ENCODE assay signal across 21 mouse cellular contexts in genomic region chr5:62462574-62462973, GRCm38 (mm10).
A peak's percentile ranks its signal among the peaks of the same experiment; 100 is the strongest.
DNase-seq lines count a peak whose midpoint lies in the region; ATAC-seq and TF ChIP-seq lines count a peak whose summit lies in the region.
"Had no signal": no experiment of that assay in that cellular context is flagged by ENCODE, and none has a peak within 500 bp of the region (broad histone marks: within the 10 kb centered on the region; RNA-seq: fewer than 3 reads in every experiment).

No protein-coding gene starts in this region.

- no peak for DNase-seq in liver, embryonic 11.5 days (ENCODE audit: low spot score)
- no peak for DNase-seq in liver
- DNase-seq in liver, postnatal 0 days = no peak
- no peak for DNase-seq in liver, embryonic 13.5 days
- DNase-seq in lung, postnatal 14 days = no peak
- DNase-seq: adrenal gland, adult 2 months; adrenal gland, adult 8-10 months; adrenal gland, postnatal 10 days; adrenal gland, postnatal 14 days; adrenal gland, postnatal 25 days; adrenal gland, postnatal 36 days; B cell, adult 2 months; cerebellum, adult 11 months; cerebellum, adult 11-12 months; cerebellum, adult 18-20 months had no signal

- H3K4me1 ChIP-seq in liver, embryonic 11.5 days (replicated peaks; ENCODE audit: control insufficient read depth, insufficient read depth, low read length) = no peaks in the 10 kb centered on the region
- H3K4me1 ChIP-seq in liver, embryonic 12.5 days = no peaks in the 10 kb centered on the region
- H3K4me1 ChIP-seq in liver, postnatal 0 days (ENCODE audit: insufficient read depth) = no peaks in the 10 kb centered on the region
- H3K4me1 ChIP-seq in liver, embryonic 13.5 days (replicated peaks) = no peaks in the 10 kb centered on the region

- no peak overlapping the region for H3K9ac ChIP-seq in liver, embryonic 11.5 days (ENCODE audit: low read depth, low read length)
- H3K9ac ChIP-seq in liver, embryonic 12.5 days = no peak overlapping the region
- no peak overlapping the region for H3K9ac ChIP-seq in liver, postnatal 0 days (replicated peaks)
- no peak overlapping the region for H3K9ac ChIP-seq in liver, embryonic 13.5 days

- no peak for TF ChIP-seq CTCF in liver, postnatal 0 days (IDR thresholded peaks at IDR 0.05; ENCODE audit: low read depth)

- no peak for TF ChIP-seq EP300 in liver, postnatal 0 days (IDR thresholded peaks at IDR 0.05; ENCODE audit: low read depth)

- no peak overlapping the region for H3K27ac ChIP-seq in liver, embryonic 11.5 days (ENCODE audit: low read depth, low read length)
- no peak overlapping the region for H3K27ac ChIP-seq in liver, embryonic 12.5 days
- no peak overlapping the region for H3K27ac ChIP-seq in liver, postnatal 0 days (ENCODE audit: low read depth)
- no peak overlapping the region for H3K27ac ChIP-seq in liver, embryonic 13.5 days

- no peak overlapping the region for H3K4me2 ChIP-seq in liver, embryonic 11.5 days
- H3K4me2 ChIP-seq in liver, embryonic 12.5 days = no peak overlapping the region
- no peak overlapping the region for H3K4me2 ChIP-seq in liver, postnatal 0 days (ENCODE audit: low read depth, low read length)
- no peak overlapping the region for H3K4me2 ChIP-seq in liver, embryonic 13.5 days

- no peaks in the 10 kb centered on the region for H3K9me3 ChIP-seq in liver, embryonic 11.5 days (ENCODE audit: control insufficient read depth, low read length)
- H3K9me3 ChIP-seq in liver, embryonic 12.5 days (replicated peaks) = no peaks in the 10 kb centered on the region
- no peaks in the 10 kb centered on the region for H3K9me3 ChIP-seq in liver, postnatal 0 days (ENCODE audit: low read length)
- H3K9me3 ChIP-seq in liver, embryonic 13.5 days (replicated peaks) = no peaks in the 10 kb centered on the region; the same call in 1 of the 2 replicates

- no peaks in the 10 kb centered on the region for H3K27me3 ChIP-seq in liver, embryonic 11.5 days (replicated peaks; ENCODE audit: control insufficient read depth, insufficient read depth, low read length)
- H3K27me3 ChIP-seq in liver, embryonic 12.5 days (replicated peaks) = no peaks in the 10 kb centered on the region
- H3K27me3 ChIP-seq in liver, postnatal 0 days (ENCODE audit: insufficient read depth, low read length) = no peaks in the 10 kb centered on the region
- no peaks in the 10 kb centered on the region for H3K27me3 ChIP-seq in liver, embryonic 13.5 days
- H3K27me3 ChIP-seq: CH12.LX had no signal

- peak; percentile 56; the same call in 1 of the 2 replicates for ATAC-seq in liver, embryonic 11.5 days (replicated peaks; ENCODE audit: low FRiP score)
- peak; percentile 63 for ATAC-seq in liver, embryonic 12.5 days
- ATAC-seq in liver, postnatal 0 days = no peak
- peak; percentile 50; the same call in 1 of the 2 replicates for ATAC-seq in liver, embryonic 13.5 days (ENCODE audit: low read depth)
- ATAC-seq: activated CD4-positive, CD25-positive, alpha-beta regulatory T cell, adult 4 months; CD4-positive, CD25-positive, alpha-beta regulatory T cell, adult 4 months; Patski had no signal

- no peak overlapping the region for H3K4me3 ChIP-seq in liver, embryonic 11.5 days (ENCODE audit: low read depth, low read length)
- H3K4me3 ChIP-seq in liver, embryonic 12.5 days = no peak overlapping the region
- no peak overlapping the region for H3K4me3 ChIP-seq in liver, postnatal 0 days (ENCODE audit: low read depth, low read length)
- no peak overlapping the region for H3K4me3 ChIP-seq in liver, embryonic 13.5 days (replicated peaks)

- WGBS in liver, embryonic 11.5 days = 61% methylated on average over 2 of the region's 2 CpGs
- 37% methylated on average over 2 of the region's 2 CpGs for WGBS in liver, embryonic 12.5 days (ENCODE audit: insufficient replicate concordance)
- WGBS in liver, postnatal 0 days (ENCODE audit: insufficient replicate concordance) = 61% methylated on average over 2 of the region's 2 CpGs
- WGBS in liver, embryonic 13.5 days (ENCODE audit: insufficient replicate concordance) = 49% methylated on average over 2 of the region's 2 CpGs

- no peaks in the 10 kb centered on the region for H3K36me3 ChIP-seq in liver, embryonic 11.5 days (ENCODE audit: control insufficient read depth, insufficient read depth, low read length)
- no peaks in the 10 kb centered on the region for H3K36me3 ChIP-seq in liver, embryonic 12.5 days
- H3K36me3 ChIP-seq in liver, postnatal 0 days (replicated peaks; ENCODE audit: insufficient read depth, low read length) = no peaks in the 10 kb centered on the region
- no peaks in the 10 kb centered on the region for H3K36me3 ChIP-seq in liver, embryonic 13.5 days
- H3K36me3 ChIP-seq: G1E had no signal
